Mouse (Mus musculus) midbrain, embryonic 16.5 days (tissue): Measurements from ENCODE around the gene Jam2. TPM values are rescaled to one million over a fixed set of nuclear protein-coding genes. Genes with fewer than 3 reads are reported as not detected.
A peak's percentile ranks its signal among the peaks of the same experiment; 100 is the strongest.

Experiments
- ATAC-seq: fragments of 200-750 bp; cut with Nextera tagmentation; 2 replicates; pipeline ENCODE4 v1.8.0; 2017; ENCODE audit warnings: moderate TSS enrichment
- H3K27ac ChIP-seq: fragments of 300-500 bp; sonication (generic); 2 replicates; pipeline ENCODE4 v1.5.1; 2014; ENCODE audit warnings: mild to moderate bottlenecking, low read length, mixed read lengths
- H3K27me3 ChIP-seq: fragments of 300-500 bp; sonication (generic); 2 replicates; pipeline ENCODE4 v1.6.1; 2014; ENCODE audit warnings: low read depth, low read length, mixed read lengths; ENCODE audit not compliant: control insufficient read depth, insufficient read depth
- H3K36me3 ChIP-seq: fragments of 300-500 bp; sonication (generic); 2 replicates; pipeline ENCODE4 v1.6.1; 2014; ENCODE audit warnings: mild to moderate bottlenecking, low read length, moderate library complexity, mixed read lengths; ENCODE audit not compliant: control insufficient read depth, insufficient read depth
- H3K4me1 ChIP-seq: fragments of 300-500 bp; sonication (generic); 2 replicates; pipeline ENCODE4 v1.6.1; 2014; ENCODE audit warnings: mild to moderate bottlenecking, low read length, mixed read lengths; ENCODE audit not compliant: control insufficient read depth, insufficient read depth
- H3K4me2 ChIP-seq: fragments of 300-500 bp; sonication (generic); 2 replicates; pipeline ENCODE4 v1.6.1; 2014; ENCODE audit warnings: mild to moderate bottlenecking, low read length, mixed read lengths
- H3K4me3 ChIP-seq: fragments of 300-500 bp; sonication (generic); 2 replicates; pipeline ENCODE4 v1.5.1; 2014; ENCODE audit warnings: low read depth, mild to moderate bottlenecking, low read length, moderate library complexity, mixed read lengths
- H3K9ac ChIP-seq: fragments of 300-500 bp; sonication (generic); 2 replicates; pipeline ENCODE4 v1.6.1; 2014; ENCODE audit warnings: low read depth, low read length, mixed read lengths
- H3K9me3 ChIP-seq: fragments of 300-500 bp; sonication (generic); replicated peaks from 2 replicates; pipeline ENCODE4 v1.6.1; 2014; ENCODE audit warnings: mild to moderate bottlenecking, low read length, mixed read lengths; ENCODE audit not compliant: control insufficient read depth, poor library complexity, severe bottlenecking
- WGBS: fragments of 180-500 bp; shearing (Covaris S2); extraction: QIAGEN DNeasy Blood & Tissue Kit; methylation state at CpG from one replicate; pipeline ENCODE4 v1.1.7; 2014; 5-methylcytosine and 5-hydroxymethylcytosine counted together
- polyA plus RNA-seq: library from polyadenylated mRNA; unstranded; fragments of >200 nt; fragmentation: Nextera tagmentation; extraction: Ambion mirVana; gene quantifications from 2 replicates; pipeline ENCODE4 v1.2.1, GENCODE M21; 2015

The Jam2 gene
- polyA plus RNA-seq, 1 experiment from 2014 or later = 23.1 TPM

GRCm38 (mm10) chr16:84800038-84800437 is 26.1 kb downstream of the Jam2 start:
- H3K9me3 ChIP-seq = no peaks in the 10 kb centered on the region
- H3K4me1 ChIP-seq = no peaks in the 10 kb centered on the region
- H3K4me2 ChIP-seq = no peak overlapping the region
- no peaks in the 10 kb centered on the region for H3K36me3 ChIP-seq
- no peak overlapping the region for H3K27ac ChIP-seq
- H3K9ac ChIP-seq = no peak overlapping the region
- no peak for ATAC-seq
- no peaks in the 10 kb centered on the region for H3K27me3 ChIP-seq
- no peak overlapping the region for H3K4me3 ChIP-seq
- 100% methylated on average over 1 of the region's 2 CpGs for WGBS

- Histone ChIP-seq H3K27ac (no peak overlapping the region), H3K4me3 (no peak overlapping the region), H3K4me1 (no peaks in the 10 kb centered on the region), H3K27me3 (no peaks in the 10 kb centered on the region), H3K9me3 (no peaks in the 10 kb centered on the region), H3K4me2 (no peak overlapping the region), H3K36me3 (no peaks in the 10 kb centered on the region), H3K9ac (no peak overlapping the region)
- 76% methylated on average over 6 of the region's 6 CpGs for WGBS
- ATAC-seq = no peak
Measured at GRCm38 (mm10) chr16:84802217-84802616, 28.3 kb downstream of the Jam2 start.

DNA sequence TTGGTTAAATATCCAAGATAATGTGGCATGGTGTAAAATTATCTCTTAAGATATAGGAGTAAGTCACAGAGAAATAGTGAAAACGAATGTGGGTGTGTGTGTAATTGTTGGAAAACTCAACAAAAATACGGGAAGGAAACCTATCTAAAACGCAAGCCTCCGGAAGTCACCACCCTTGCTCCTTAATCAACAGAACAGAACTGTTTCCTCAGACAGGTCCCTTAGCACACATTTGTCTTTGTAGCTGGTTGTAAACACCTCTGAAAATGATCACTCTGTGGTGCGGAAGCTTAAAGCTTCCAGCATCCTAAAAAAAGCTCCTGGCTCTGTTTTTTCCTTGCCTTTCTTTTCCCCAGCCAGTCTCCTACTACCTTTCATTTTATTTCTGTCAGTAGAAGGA is 30.9 kb downstream of the Jam2 start:
- H3K4me3 ChIP-seq = no peak overlapping the region
- H3K9me3 ChIP-seq = no peaks in the 10 kb centered on the region
- no peaks in the 10 kb centered on the region for H3K27me3 ChIP-seq
- H3K4me1 ChIP-seq = no peaks in the 10 kb centered on the region
- ATAC-seq = no peak
- WGBS = 92% methylated on average over 5 of the region's 5 CpGs
- H3K36me3 ChIP-seq = peaks cover 4% of the 10 kb centered on the region; the same call in 1 of the 2 replicates
- H3K4me2 ChIP-seq = no peak overlapping the region
- no peak overlapping the region for H3K27ac ChIP-seq
- H3K9ac ChIP-seq = no peak overlapping the region

DNA sequence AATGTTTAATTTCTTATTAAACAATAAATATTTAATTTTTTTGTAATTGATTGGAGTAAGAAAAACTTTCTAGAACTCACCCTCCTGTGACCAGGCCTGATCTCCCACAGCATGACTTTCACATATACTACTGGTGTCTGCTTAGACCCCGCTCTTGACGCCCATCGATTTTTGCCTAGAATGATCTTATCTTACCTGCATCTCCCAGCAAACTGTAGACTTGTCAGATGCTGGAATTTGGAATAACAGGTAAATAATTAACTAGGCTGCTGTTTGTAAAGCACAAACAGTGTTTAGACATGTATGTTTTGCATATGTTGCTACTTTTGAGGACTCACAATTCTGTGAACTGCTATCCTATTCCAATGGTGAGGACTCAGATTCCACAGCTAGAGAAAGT is 32.3 kb downstream of the Jam2 start:
- no peaks in the 10 kb centered on the region for H3K9me3 ChIP-seq
- no peaks in the 10 kb centered on the region for H3K27me3 ChIP-seq
- 93% methylated on average over 3 of the region's 3 CpGs for WGBS
- H3K4me3 ChIP-seq = no peak overlapping the region
- H3K36me3 ChIP-seq = peaks cover 4% of the 10 kb centered on the region; the same call in 1 of the 2 replicates
- no peak overlapping the region for H3K27ac ChIP-seq
- no peak overlapping the region for H3K4me2 ChIP-seq
- ATAC-seq = no peak
- no peaks in the 10 kb centered on the region for H3K4me1 ChIP-seq
- no peak overlapping the region for H3K9ac ChIP-seq

DNA sequence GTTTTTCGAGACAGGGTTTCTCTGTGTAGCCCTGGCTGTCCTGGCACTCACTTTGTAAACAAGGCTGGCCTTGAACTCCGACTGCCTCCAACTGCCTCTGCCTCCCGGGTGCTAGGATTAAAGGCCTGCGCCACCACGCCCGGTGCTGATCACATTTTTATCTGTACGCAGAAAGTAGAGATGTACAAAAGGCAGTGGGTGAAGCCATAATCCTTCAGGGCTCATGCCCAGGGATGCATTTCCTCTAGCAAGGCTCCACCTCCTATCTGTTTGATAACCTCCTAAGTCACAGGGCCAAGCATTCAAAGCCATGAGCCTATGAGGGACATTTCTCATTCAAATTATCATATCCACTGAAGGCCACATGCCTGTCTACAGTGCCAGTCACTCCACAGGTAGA is 34.0 kb downstream of the Jam2 start:
- peaks cover 4% of the 10 kb centered on the region; the same call in 1 of the 2 replicates for H3K36me3 ChIP-seq
- H3K9ac ChIP-seq = no peak overlapping the region
- no peak overlapping the region for H3K4me2 ChIP-seq
- no peak for ATAC-seq
- no peaks in the 10 kb centered on the region for H3K4me1 ChIP-seq
- no peaks in the 10 kb centered on the region for H3K9me3 ChIP-seq
- H3K27ac ChIP-seq = no peak overlapping the region
- H3K27me3 ChIP-seq = no peaks in the 10 kb centered on the region
- 96% methylated on average over 7 of the region's 7 CpGs for WGBS
- no peak overlapping the region for H3K4me3 ChIP-seq

GRCm38 (mm10) chr16:84810254-84810653 is 36.3 kb downstream of the Jam2 start:
- ATAC-seq = no peak
- no peaks in the 10 kb centered on the region for H3K9me3 ChIP-seq
- no peaks in the 10 kb centered on the region for H3K4me1 ChIP-seq
- H3K27me3 ChIP-seq = no peaks in the 10 kb centered on the region
- H3K4me2 ChIP-seq = no peak overlapping the region
- WGBS = 96% methylated on average over 1 of the region's 1 CpGs
- no peak overlapping the region for H3K9ac ChIP-seq
- no peak overlapping the region for H3K4me3 ChIP-seq
- H3K36me3 ChIP-seq = peaks cover 4% of the 10 kb centered on the region; the same call in 1 of the 2 replicates
- no peak overlapping the region for H3K27ac ChIP-seq

GRCm38 (mm10) chr16:84813852-84814251 is 39.9 kb downstream of the Jam2 start:
- Histone ChIP-seq H3K27ac (no peak overlapping the region), H3K9ac (no peak overlapping the region), H3K4me3 (no peak overlapping the region), H3K4me2 (no peak overlapping the region), H3K36me3 (no peaks in the 10 kb centered on the region), H3K27me3 (no peaks in the 10 kb centered on the region), H3K4me1 (no peaks in the 10 kb centered on the region), H3K9me3 (no peaks in the 10 kb centered on the region)
- 89% methylated on average over 8 of the region's 8 CpGs for WGBS
- ATAC-seq = no peak

GRCm38 (mm10) chr16:84814511-84814910 is 40.6 kb downstream of the Jam2 start:
- no peaks in the 10 kb centered on the region for H3K27me3 ChIP-seq
- H3K4me3 ChIP-seq = no peak overlapping the region
- H3K4me1 ChIP-seq = no peaks in the 10 kb centered on the region
- H3K9me3 ChIP-seq = no peaks in the 10 kb centered on the region
- no peak overlapping the region for H3K4me2 ChIP-seq
- WGBS = 90% methylated on average over 8 of the region's 8 CpGs
- no peaks in the 10 kb centered on the region for H3K36me3 ChIP-seq
- no peak overlapping the region for H3K9ac ChIP-seq
- no peak overlapping the region for H3K27ac ChIP-seq
- no peak for ATAC-seq

DNA sequence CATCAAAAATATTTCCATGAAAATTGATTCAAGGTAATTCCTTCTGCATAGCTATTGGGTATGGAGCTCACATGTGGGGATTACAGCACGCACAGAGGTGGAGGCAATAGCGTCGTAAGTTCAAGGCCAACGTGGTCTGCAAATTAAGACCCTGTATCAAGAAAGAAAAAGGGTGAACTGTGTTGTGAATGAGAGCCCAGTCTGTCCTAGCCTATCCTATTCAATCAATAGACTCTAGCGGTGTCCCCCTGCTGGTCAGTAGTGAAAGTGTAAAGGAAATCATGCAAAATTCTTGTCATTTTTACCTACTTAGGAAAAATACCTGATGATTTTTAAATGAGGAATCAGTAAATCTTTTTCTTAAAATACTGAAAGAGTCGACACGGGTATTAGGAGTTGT is 43.5 kb downstream of the Jam2 start:
- Histone ChIP-seq H3K4me1 (no peaks in the 10 kb centered on the region), H3K27ac (no peak overlapping the region), H3K27me3 (no peaks in the 10 kb centered on the region), H3K9ac (no peak overlapping the region), H3K4me2 (no peak overlapping the region), H3K9me3 (no peaks in the 10 kb centered on the region), H3K4me3 (no peak overlapping the region), H3K36me3 (no peaks in the 10 kb centered on the region)
- ATAC-seq = peak; percentile 72; the same call in 1 of the 2 replicates
- 32% methylated on average over 7 of the region's 7 CpGs for WGBS
